Mouse (Mus musculus) intestine, postnatal 0 days (tissue): ENCODE data around the gene Tns2. TPM values are rescaled to one million over a fixed set of nuclear protein-coding genes. Genes with fewer than 3 reads are reported as not detected.

ENCODE experiments used
- ATAC-seq: fragments of 200-750 bp; cut with Nextera tagmentation; 2 replicates; pipeline ENCODE4 v1.8.0; 2017; ENCODE audit warnings: mild to moderate bottlenecking, moderate TSS enrichment, moderate library complexity
- H3K27ac ChIP-seq: fragments of 300-500 bp; sonication (generic); 2 replicates; pipeline ENCODE4 v1.5.1; 2014; ENCODE audit warnings: mild to moderate bottlenecking, low read depth, low read length, moderate library complexity
- H3K27me3 ChIP-seq: fragments of 300-500 bp; sonication (generic); replicated peaks from 2 replicates; pipeline ENCODE4 v1.6.1; 2014; ENCODE audit warnings: low read length, mixed read lengths; ENCODE audit not compliant: control insufficient read depth, insufficient read depth
- H3K36me3 ChIP-seq: fragments of 300-500 bp; sonication (generic); 2 replicates; pipeline ENCODE4 v1.6.1; 2014; ENCODE audit warnings: mild to moderate bottlenecking, moderate library complexity; ENCODE audit not compliant: control insufficient read depth, insufficient read depth
- H3K4me1 ChIP-seq: fragments of 300-500 bp; sonication (generic); replicated peaks from 2 replicates; pipeline ENCODE4 v1.6.1; 2014; ENCODE audit warnings: antibody characterized with exemption, low read length, mixed read lengths; ENCODE audit not compliant: control insufficient read depth, insufficient read depth
- H3K4me2 ChIP-seq: fragments of 300-500 bp; sonication (generic); replicated peaks from 2 replicates; pipeline ENCODE4 v1.6.1; 2014; ENCODE audit warnings: low read depth, mild to moderate bottlenecking, moderate library complexity
- H3K4me3 ChIP-seq: fragments of 300-500 bp; sonication (generic); 2 replicates; pipeline ENCODE4 v1.5.1; 2014; ENCODE audit warnings: low read depth, low read length
- H3K9ac ChIP-seq: fragments of 300-500 bp; sonication (generic); 2 replicates; pipeline ENCODE4 v1.6.1; 2014; ENCODE audit warnings: mild to moderate bottlenecking, low read depth, low read length
- H3K9me3 ChIP-seq: fragments of 300-500 bp; sonication (generic); 2 replicates; pipeline ENCODE4 v1.6.1; 2016; ENCODE audit warnings: mixed run types; ENCODE audit not compliant: control insufficient read depth
- CTCF ChIP-seq: sonication (generic); IDR thresholded peaks from 2 replicates; pipeline ENCODE4 v1.5.1; 2016; ENCODE audit warnings: low read depth, mild to moderate bottlenecking, control low read depth, antibody characterized with exemption, moderate library complexity
- WGBS: fragments of 180-500 bp; shearing (Covaris S2); extraction: QIAGEN DNeasy Blood & Tissue Kit; methylation state at CpG from one replicate; pipeline ENCODE4 v1.1.7; 2014; 5-methylcytosine and 5-hydroxymethylcytosine counted together
- polyA plus RNA-seq: library from polyadenylated mRNA; unstranded; fragments of >200 nt; fragmentation: Nextera tagmentation; extraction: Ambion mirVana; gene quantifications from 2 replicates; pipeline ENCODE4 v1.2.1, GENCODE M21; 2015

The Tns2 gene
- polyA plus RNA-seq, 1 experiment from 2014 or later = 15.0 TPM

DNA sequence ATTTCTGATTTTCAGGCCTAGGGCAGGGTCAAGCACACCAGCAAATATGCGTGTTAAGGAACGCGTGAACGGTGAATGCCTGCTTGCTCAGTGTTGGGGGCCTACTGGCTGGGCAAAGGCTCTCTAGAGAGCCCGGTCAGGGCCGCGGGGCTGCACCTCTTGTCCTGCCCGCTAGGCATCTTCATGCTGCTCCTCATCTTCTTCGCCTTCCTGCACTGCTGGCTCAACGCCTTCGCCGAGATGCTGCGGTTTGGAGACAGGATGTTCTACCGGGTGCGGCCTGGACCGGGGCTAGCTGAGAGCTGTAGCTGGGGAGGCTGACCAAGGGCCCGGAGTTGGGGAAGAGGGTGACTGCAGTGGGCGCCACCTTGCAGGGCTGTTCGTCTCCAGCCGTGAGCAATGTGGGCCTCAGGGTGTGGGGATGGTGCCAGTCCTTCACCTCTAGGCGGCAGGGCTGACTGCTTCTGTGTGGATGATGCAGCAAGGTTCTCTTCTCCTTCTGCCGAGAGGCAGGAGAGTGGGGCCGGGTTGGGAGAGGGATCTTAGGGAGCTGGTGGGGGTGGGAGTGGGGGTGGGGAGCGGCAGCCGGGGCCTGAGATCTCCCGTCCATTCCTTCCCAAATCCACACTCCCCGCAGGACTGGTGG is 60.3 kb downstream of the Tns2 start:
- Histone ChIP-seq H3K27me3 (no peaks in the 10 kb centered on the region), H3K4me1 (no peaks in the 10 kb centered on the region), H3K36me3 (peaks cover 14% of the 10 kb centered on the region; the same call in 1 of the 2 replicates), H3K4me3 (no peak overlapping the region), H3K9me3 (no peaks in the 10 kb centered on the region), H3K9ac (no peak overlapping the region), H3K27ac (no peak overlapping the region), H3K4me2 (no peak overlapping the region)
- ATAC-seq = no peak
- 69% methylated on average over 26 of the region's 27 CpGs for WGBS
- no peak for TF ChIP-seq CTCF

GRCm38 (mm10) chr15:102163900-102164693 is 63.9 kb downstream of the Tns2 start:
- Histone ChIP-seq H3K27me3 (no peaks in the 10 kb centered on the region), H3K36me3 (peaks cover 3% of the 10 kb centered on the region; the same call in 1 of the 2 replicates), H3K9me3 (no peaks in the 10 kb centered on the region), H3K4me1 (no peaks in the 10 kb centered on the region), H3K27ac (no peak overlapping the region), H3K9ac (no peak overlapping the region), H3K4me3 (no peak overlapping the region), H3K4me2 (no peak overlapping the region)
- TF ChIP-seq CTCF = peak; percentile 41
- no peak for ATAC-seq
- WGBS = 57% methylated on average over 3 of the region's 3 CpGs

DNA sequence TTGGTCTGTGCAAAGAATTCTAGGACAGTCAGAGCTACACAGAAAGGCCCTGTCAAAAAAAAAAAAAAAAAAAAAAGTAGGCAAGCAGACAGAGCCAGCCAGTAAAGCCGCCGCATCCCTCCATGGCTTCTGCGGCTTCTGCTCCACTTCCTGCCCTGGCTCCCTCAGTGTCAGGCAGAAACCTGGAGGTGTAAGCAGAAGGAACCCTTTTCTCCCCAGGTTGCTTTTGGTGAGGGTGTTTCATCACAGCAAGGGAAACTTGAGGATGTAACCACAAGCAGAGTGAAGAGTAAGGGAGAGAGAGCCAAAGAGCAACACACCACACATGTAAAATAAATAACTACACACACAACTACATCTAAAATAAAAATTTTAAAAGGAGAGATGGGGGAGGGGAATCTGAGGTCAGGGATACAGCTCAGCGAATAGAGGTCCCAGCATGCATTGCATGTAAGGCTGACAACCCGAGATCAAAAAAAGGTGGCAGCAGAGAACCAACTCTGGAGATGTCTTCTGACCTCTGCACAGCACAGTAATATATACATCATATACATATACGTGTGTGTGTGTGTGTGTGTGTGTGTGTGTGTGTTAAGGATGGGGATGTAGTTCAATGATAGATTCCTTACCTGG is 65.4 kb downstream of the Tns2 start:
- Histone ChIP-seq H3K4me2 (no peak overlapping the region), H3K27ac (no peak overlapping the region), H3K4me1 (no peaks in the 10 kb centered on the region), H3K27me3 (no peaks in the 10 kb centered on the region), H3K4me3 (no peak overlapping the region), H3K9me3 (no peaks in the 10 kb centered on the region), H3K9ac (no peak overlapping the region), H3K36me3 (peaks cover 1% of the 10 kb centered on the region; the same call in 1 of the 2 replicates)
- no peak for TF ChIP-seq CTCF
- no peak for ATAC-seq
- 46% methylated on average over 6 of the region's 6 CpGs for WGBS

Other genes starting within 250 kb of the Tns2 start
- gene Krt1, start 249.6 kb upstream of the Tns2 start, polyA plus RNA-seq = 0.50 and 0.55 TPM in 2 replicates
- gene Krt77, start 230.7 kb upstream of the Tns2 start, polyA plus RNA-seq = not detected in 2 replicates
- gene Krt76, start 207.5 kb upstream of the Tns2 start, polyA plus RNA-seq = not detected in 2 replicates
- 0.17 TPM in 1 of 2 replicates, not detected in the other for gene Krt4, start 175.7 kb upstream of the Tns2 start, polyA plus RNA-seq
- 0.21 and 0.27 TPM in 2 replicates for gene Krt79, start 160.1 kb upstream of the Tns2 start, polyA plus RNA-seq
- gene Krt78, start 146.1 kb upstream of the Tns2 start, polyA plus RNA-seq = 0.03 and 0.07 TPM in 2 replicates
- 940 and 1,037 TPM in 2 replicates for gene Krt8, start 95.9 kb upstream of the Tns2 start, polyA plus RNA-seq
- 364 and 368 TPM in 2 replicates for gene Krt18, start 72.2 kb upstream of the Tns2 start, polyA plus RNA-seq
- 47.8 and 53.0 TPM in 2 replicates for gene Eif4b, start 26.6 kb upstream of the Tns2 start, polyA plus RNA-seq
- gene Spryd3, start 35.8 kb downstream of the Tns2 start, polyA plus RNA-seq = 26.3 and 26.7 TPM in 2 replicates
- gene Igfbp6, start 43.9 kb downstream of the Tns2 start, polyA plus RNA-seq = 27.8 and 29.1 TPM in 2 replicates
- 52.7 and 56.7 TPM in 2 replicates for gene Soat2, start 50.1 kb downstream of the Tns2 start, polyA plus RNA-seq
- gene Zfp740, start 102.8 kb downstream of the Tns2 start, polyA plus RNA-seq = 14.1 and 16.0 TPM in 2 replicates
- 22.8 and 26.8 TPM in 2 replicates for gene Csad, start 104.3 kb downstream of the Tns2 start, polyA plus RNA-seq
- 2.6 and 2.9 TPM in 2 replicates for gene Itgb7, start 131.5 kb downstream of the Tns2 start, polyA plus RNA-seq
- gene Rarg, start 157.1 kb downstream of the Tns2 start, polyA plus RNA-seq = 5.9 and 7.3 TPM in 2 replicates
- 0.07 TPM in 1 of 2 replicates, not detected in the other for gene Gm9918, start 170.2 kb downstream of the Tns2 start, polyA plus RNA-seq
- gene Mfsd5, start 179.0 kb downstream of the Tns2 start, polyA plus RNA-seq = 80.4 and 81.1 TPM in 2 replicates
- 4.7 and 5.4 TPM in 2 replicates for gene Espl1, start 195.9 kb downstream of the Tns2 start, polyA plus RNA-seq
- gene Pfdn5, start 225.7 kb downstream of the Tns2 start, polyA plus RNA-seq = 339 and 341 TPM in 2 replicates
- 35.8 and 41.5 TPM in 2 replicates for gene Myg1, start 231.3 kb downstream of the Tns2 start, polyA plus RNA-seq